Mouse (Mus musculus) erythroid progenitor cell, adult 5-6 weeks (primary cell): Measurements from ENCODE around the gene Atxn1. TPM values are rescaled to one million over a fixed set of nuclear protein-coding genes. Genes with fewer than 3 reads are reported as not detected.

Experiments used
- ATAC-seq: replicated peaks from 2 replicates; pipeline ENCODE4 v1.8.0; 2016; ENCODE audit warnings: moderate number of reproducible peaks, mild to moderate bottlenecking, moderate TSS enrichment, inconsistent platforms; ENCODE audit not compliant: poor library complexity, low FRiP score, severe bottlenecking
- total RNA-seq, 2 experiments: library from RNA; stranded (forward) in 1 of 2; stranded (reverse) in 1 of 2; fragments of 150-400 nt in 1 of 2; fragments of 186-747, 209-891 nt in 1 of 2; gene quantifications; 2 replicates each; pipeline versions ENCODE4 v1.2.3 to v1.2.4; 2015 to 2017; ENCODE audit warnings: low replicate concordance in 2 of 2

Atxn1 gene
- total RNA-seq, 2 experiments from 2014 or later: 7.2 to 30.2 TPM

- no peak for ATAC-seq
Observed at GRCm38 (mm10) chr13:45749222-45749621, 215.6 kb downstream of the Atxn1 start.

- ATAC-seq: no peak
Observed at GRCm38 (mm10) chr13:45748691-45749090, 216.1 kb downstream of the Atxn1 start.

GRCm38 (mm10) chr13:45745851-45746773 is 218.7 kb downstream of the Atxn1 start:
- no peak for ATAC-seq

- ATAC-seq: no peak
Observed at GRCm38 (mm10) chr13:45744803-45745432, 219.9 kb downstream of the Atxn1 start.

- ATAC-seq: no peak
Observed at GRCm38 (mm10) chr13:45743848-45744247, 221.0 kb downstream of the Atxn1 start.

GRCm38 (mm10) chr13:45740369-45740768 is 224.4 kb downstream of the Atxn1 start:
- no peak for ATAC-seq

- ATAC-seq: no peak
Observed at GRCm38 (mm10) chr13:45736241-45736640, 228.6 kb downstream of the Atxn1 start.

- no peak for ATAC-seq
Observed at GRCm38 (mm10) chr13:45735802-45736201, 229.0 kb downstream of the Atxn1 start.

GRCm38 (mm10) chr13:45734531-45734930 is 230.3 kb downstream of the Atxn1 start:
- ATAC-seq: no peak

- ATAC-seq: no peak
Observed at GRCm38 (mm10) chr13:45732590-45732989, 232.2 kb downstream of the Atxn1 start.

- no peak for ATAC-seq
Observed at GRCm38 (mm10) chr13:45726917-45727316, 237.9 kb downstream of the Atxn1 start.

GRCm38 (mm10) chr13:45726181-45726580 is 238.6 kb downstream of the Atxn1 start:
- ATAC-seq: no peak

GRCm38 (mm10) chr13:45724507-45725259 is 240.1 kb downstream of the Atxn1 start:
- ATAC-seq: no peak

GRCm38 (mm10) chr13:45722885-45723284 is 241.9 kb downstream of the Atxn1 start:
- ATAC-seq: no peak

GRCm38 (mm10) chr13:45721621-45722020 is 243.2 kb downstream of the Atxn1 start:
- no peak for ATAC-seq

GRCm38 (mm10) chr13:45718850-45719249 is 246.0 kb downstream of the Atxn1 start:
- no peak for ATAC-seq

- ATAC-seq: no peak
Observed at GRCm38 (mm10) chr13:45715583-45716180, 249.1 kb downstream of the Atxn1 start.

GRCm38 (mm10) chr13:45710041-45710440 is 254.8 kb downstream of the Atxn1 start:
- ATAC-seq: no peak

GRCm38 (mm10) chr13:45709402-45709801 is 255.4 kb downstream of the Atxn1 start:
- ATAC-seq: no peak

GRCm38 (mm10) chr13:45701296-45701790 is 263.5 kb downstream of the Atxn1 start:
- no peak for ATAC-seq
